Mouse (Mus musculus) forebrain, embryonic 13.5 days (tissue): Measurements from ENCODE around the gene Dmrta2. TPM values are rescaled to one million over a fixed set of nuclear protein-coding genes. Genes with fewer than 3 reads are reported as not detected.
A peak's percentile ranks its signal among the peaks of the same experiment; 100 is the strongest.

ENCODE experiments used
- ATAC-seq: fragments of 200-750 bp; cut with Nextera tagmentation; 2 replicates; pipeline ENCODE4 v1.8.0; 2017
- H3K27ac ChIP-seq: fragments of 300-500 bp; sonication (generic); 2 replicates; pipeline ENCODE4 v1.5.1; 2015; ENCODE audit warnings: inconsistent platforms, mild to moderate bottlenecking, moderate library complexity
- H3K27me3 ChIP-seq: fragments of 300-500 bp; sonication (generic); 2 replicates; pipeline ENCODE4 v1.6.1; 2015; ENCODE audit warnings: mild to moderate bottlenecking, inconsistent platforms
- H3K36me3 ChIP-seq: fragments of 300-500 bp; sonication (generic); 2 replicates; pipeline ENCODE4 v1.6.1; 2015; ENCODE audit warnings: mild to moderate bottlenecking, inconsistent platforms; ENCODE audit not compliant: poor library complexity, severe bottlenecking
- H3K4me1 ChIP-seq: fragments of 300-500 bp; sonication (generic); 2 replicates; pipeline ENCODE4 v1.6.1; 2015; ENCODE audit warnings: inconsistent platforms
- H3K4me2 ChIP-seq: fragments of 300-500 bp; sonication (generic); 2 replicates; pipeline ENCODE4 v1.6.1; 2015; ENCODE audit warnings: inconsistent platforms, mild to moderate bottlenecking, moderate library complexity
- H3K4me3 ChIP-seq: fragments of 300-500 bp; sonication (generic); 2 replicates; pipeline ENCODE4 v1.5.1; 2015; ENCODE audit warnings: mild to moderate bottlenecking, inconsistent platforms
- H3K9ac ChIP-seq: fragments of 300-500 bp; sonication (generic); 2 replicates; pipeline ENCODE4 v1.6.1; 2015; ENCODE audit warnings: mild to moderate bottlenecking, inconsistent platforms
- H3K9me3 ChIP-seq: fragments of 300-500 bp; sonication (generic); replicated peaks from 2 replicates; pipeline ENCODE4 v1.6.1; 2016; ENCODE audit warnings: inconsistent platforms
- WGBS: fragments of 180-500 bp; shearing (Covaris S2); methylation state at CpG from one replicate; pipeline ENCODE4 v1.1.7; 2015; 5-methylcytosine and 5-hydroxymethylcytosine counted together
- polyA plus RNA-seq: library from polyadenylated mRNA; unstranded; fragments of >200 nt; fragmentation: Nextera tagmentation; extraction: Ambion mirVana; gene quantifications from 2 replicates; pipeline ENCODE4 v1.2.1, GENCODE M21; 2015

The Dmrta2 gene
- polyA plus RNA-seq, 1 experiment from 2014 or later, result 6.1 TPM

GRCm38 (mm10) chr4:109981083-109981870, 3.4 kb downstream of the Dmrta2 start:
- no peaks in the 10 kb centered on the region for H3K9me3 ChIP-seq
- peak overlapping the region; percentile 70 for H3K4me3 ChIP-seq
- ATAC-seq, result no peak
- peak overlapping the region; percentile 97 for H3K9ac ChIP-seq
- H3K27me3 ChIP-seq, result peaks cover 93% of the 10 kb centered on the region
- H3K36me3 ChIP-seq, result peaks cover 20% of the 10 kb centered on the region
- 2% methylated on average over 29 of the region's 37 CpGs for WGBS
- H3K4me1 ChIP-seq, result peaks cover 55% of the 10 kb centered on the region
- peak overlapping the region; percentile 92 for H3K27ac ChIP-seq
- peak overlapping the region; percentile 79 for H3K4me2 ChIP-seq

- H3K9ac ChIP-seq, result peak overlapping the region; percentile 97
- peak overlapping the region; percentile 92 for H3K27ac ChIP-seq
- peaks cover 20% of the 10 kb centered on the region for H3K36me3 ChIP-seq
- 1% methylated on average over 62 of the region's 99 CpGs for WGBS
- peak overlapping the region; percentile 79 for H3K4me2 ChIP-seq
- peaks cover 54% of the 10 kb centered on the region for H3K4me1 ChIP-seq
- ATAC-seq, result no peak
- peaks cover 94% of the 10 kb centered on the region for H3K27me3 ChIP-seq
- no peaks in the 10 kb centered on the region for H3K9me3 ChIP-seq
- peak overlapping the region; percentile 70 for H3K4me3 ChIP-seq
These were observed 4.2 kb downstream of the Dmrta2 start for GRCm38 (mm10) chr4:109981871-109982680.

DNA sequence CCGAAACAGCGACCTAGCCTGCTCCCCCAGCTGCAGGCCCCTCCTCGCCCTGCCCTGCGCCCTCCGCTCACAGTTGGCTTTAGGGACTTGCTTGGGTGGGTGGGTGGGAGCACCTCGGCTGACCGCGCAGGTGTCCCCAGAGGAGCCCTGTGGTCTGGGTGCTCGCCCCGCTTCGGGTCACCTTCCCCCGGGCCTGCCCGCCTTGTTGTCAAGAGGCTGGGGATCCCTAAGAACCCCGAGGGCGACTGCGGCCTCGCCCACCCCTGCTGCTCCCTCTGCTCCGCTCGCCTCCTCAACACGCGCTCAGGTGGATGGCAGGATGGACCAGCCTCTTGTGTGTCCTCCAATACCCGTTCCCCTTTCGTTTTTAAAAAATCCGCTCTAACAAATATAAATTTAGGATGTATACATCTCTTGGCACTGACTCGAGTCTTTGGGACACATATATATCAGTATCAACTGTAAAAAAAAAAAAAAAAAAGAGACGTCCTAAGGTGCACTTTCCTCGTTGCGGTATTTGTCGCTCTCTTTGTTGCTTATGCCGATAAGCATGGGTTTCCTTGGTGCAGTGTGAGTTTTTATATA, 4.9 kb downstream of the Dmrta2 start:
- Histone ChIP-seq H3K4me3 (peak overlapping the region; percentile 70), H3K4me1 (peaks cover 56% of the 10 kb centered on the region), H3K4me2 (peak overlapping the region; percentile 79), H3K27ac (peak overlapping the region; percentile 92), H3K9me3 (no peaks in the 10 kb centered on the region), H3K9ac (peak overlapping the region; percentile 97), H3K36me3 (peaks cover 20% of the 10 kb centered on the region), H3K27me3 (peaks cover 94% of the 10 kb centered on the region)
- no peak for ATAC-seq
- 2% methylated on average over 22 of the region's 30 CpGs for WGBS

GRCm38 (mm10) chr4:109983281-109984001, 5.6 kb downstream of the Dmrta2 start:
- Histone ChIP-seq H3K4me1 (peaks cover 54% of the 10 kb centered on the region), H3K4me3 (peak overlapping the region; percentile 70), H3K9ac (peak overlapping the region; percentile 83), H3K4me2 (peak overlapping the region; percentile 79), H3K27me3 (peaks cover 93% of the 10 kb centered on the region), H3K9me3 (no peaks in the 10 kb centered on the region), H3K36me3 (peaks cover 20% of the 10 kb centered on the region), H3K27ac (peak overlapping the region; percentile 91)
- 1% methylated on average over 49 of the region's 49 CpGs for WGBS
- ATAC-seq, result peak; percentile 9; the same call in 1 of the 2 replicates

DNA sequence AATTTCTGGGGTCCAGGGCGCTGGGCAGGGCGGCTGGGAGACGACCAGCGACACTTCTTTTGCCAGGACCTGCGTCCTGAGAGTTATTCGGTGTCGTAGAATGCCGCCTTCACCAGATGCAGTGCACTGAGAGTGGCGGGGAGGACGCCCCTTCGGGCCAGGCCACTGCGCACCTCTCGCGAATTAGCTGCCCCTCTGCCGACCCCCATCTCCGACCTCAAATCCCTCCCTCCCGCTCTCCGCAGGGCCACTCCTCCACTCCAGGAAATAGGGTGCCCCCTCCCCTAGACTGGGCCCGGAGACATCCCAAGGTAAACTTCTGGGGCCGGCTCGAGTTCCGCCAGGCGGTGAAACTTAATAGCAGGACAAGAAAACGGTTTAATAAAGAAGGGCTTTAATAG, 6.2 kb downstream of the Dmrta2 start:
- 2% methylated on average over 24 of the region's 24 CpGs for WGBS
- Histone ChIP-seq H3K9ac (peak overlapping the region; percentile 83), H3K4me3 (peak overlapping the region; percentile 70), H3K4me1 (peaks cover 53% of the 10 kb centered on the region), H3K27me3 (peaks cover 93% of the 10 kb centered on the region), H3K9me3 (no peaks in the 10 kb centered on the region), H3K4me2 (peak overlapping the region; percentile 79), H3K27ac (peak overlapping the region; percentile 91), H3K36me3 (peaks cover 20% of the 10 kb centered on the region)
- peak; percentile 55 for ATAC-seq

GRCm38 (mm10) chr4:109984496-109985423, 6.9 kb downstream of the Dmrta2 start:
- H3K4me1 ChIP-seq, result peaks cover 52% of the 10 kb centered on the region
- peak; percentile 23; the same call in 1 of the 2 replicates for ATAC-seq
- H3K27me3 ChIP-seq, result peaks cover 93% of the 10 kb centered on the region
- H3K36me3 ChIP-seq, result peaks cover 20% of the 10 kb centered on the region
- H3K4me3 ChIP-seq, result peak overlapping the region; percentile 70
- H3K9me3 ChIP-seq, result no peaks in the 10 kb centered on the region
- H3K4me2 ChIP-seq, result peak overlapping the region; percentile 79
- 2% methylated on average over 38 of the region's 38 CpGs for WGBS
- peak overlapping the region; percentile 91 for H3K27ac ChIP-seq
- peak overlapping the region; percentile 83 for H3K9ac ChIP-seq

DNA sequence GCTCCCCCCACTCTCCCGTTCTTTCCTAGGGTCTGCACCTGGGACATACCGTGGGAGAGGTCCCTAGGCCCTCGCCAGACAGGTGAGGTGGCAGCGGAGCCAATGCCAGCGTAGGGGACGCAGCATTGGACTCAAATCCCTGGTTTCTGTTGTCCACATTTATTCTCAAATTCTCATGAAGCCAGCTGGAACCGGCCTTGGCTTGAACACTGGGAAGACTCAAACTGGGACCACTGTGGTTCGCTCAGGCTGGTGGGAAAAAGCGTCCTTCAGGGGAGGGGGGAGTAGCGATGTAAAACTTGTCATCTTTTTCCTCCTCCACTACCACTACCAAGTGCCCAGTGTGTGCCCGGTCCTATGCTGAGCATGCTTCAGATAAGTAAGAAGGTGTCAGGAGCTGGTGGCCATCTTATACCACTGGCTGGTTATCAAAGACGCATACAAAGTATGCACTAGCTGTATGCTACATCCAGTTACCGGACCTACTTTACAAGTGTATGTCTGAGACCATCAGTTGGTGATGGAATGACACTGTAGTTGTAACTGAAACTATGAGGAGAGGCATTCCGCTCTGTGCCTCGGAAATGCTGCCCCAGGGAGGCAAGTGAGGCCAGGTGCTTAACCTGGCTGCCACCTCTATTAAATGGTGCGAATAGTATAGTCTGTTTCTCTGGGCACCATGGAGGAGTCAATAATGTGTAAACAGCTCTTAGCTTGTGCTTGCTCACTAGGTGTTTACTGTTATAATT, 7.7 kb downstream of the Dmrta2 start:
- 5% methylated on average over 16 of the region's 16 CpGs for WGBS
- H3K4me3 ChIP-seq, result peak overlapping the region; percentile 70
- H3K27me3 ChIP-seq, result peaks cover 91% of the 10 kb centered on the region
- H3K4me2 ChIP-seq, result peak overlapping the region; percentile 79
- peaks cover 14% of the 10 kb centered on the region for H3K36me3 ChIP-seq
- H3K4me1 ChIP-seq, result peaks cover 47% of the 10 kb centered on the region
- H3K27ac ChIP-seq, result peak overlapping the region; percentile 91
- no peak for ATAC-seq
- H3K9ac ChIP-seq, result peak overlapping the region; percentile 83
- no peaks in the 10 kb centered on the region for H3K9me3 ChIP-seq

DNA sequence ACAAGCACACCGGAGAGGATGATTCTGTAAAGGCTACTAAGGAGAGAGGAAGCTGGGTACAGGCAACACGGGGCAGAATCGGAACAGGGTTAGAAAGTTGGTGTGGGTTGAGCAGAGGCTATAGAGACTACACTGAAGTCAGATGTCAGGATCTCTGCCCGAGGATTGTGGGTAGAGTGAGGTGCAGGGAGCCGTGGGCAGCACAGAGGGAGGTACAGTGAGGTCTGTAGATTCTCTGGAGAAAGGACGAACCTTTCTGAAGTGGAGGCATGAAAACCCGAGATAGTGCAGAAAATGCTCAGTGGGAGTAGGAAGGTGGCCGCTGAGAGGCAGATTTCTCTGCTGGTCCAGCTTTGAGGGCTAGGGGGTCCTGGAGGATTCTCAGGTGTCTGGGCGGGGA, 8.4 kb downstream of the Dmrta2 start:
- peaks cover 14% of the 10 kb centered on the region for H3K36me3 ChIP-seq
- peak overlapping the region; percentile 79 for H3K4me2 ChIP-seq
- WGBS, result 5% methylated on average over 9 of the region's 9 CpGs
- H3K4me1 ChIP-seq, result peaks cover 47% of the 10 kb centered on the region
- no peak overlapping the region for H3K4me3 ChIP-seq
- peak overlapping the region; percentile 91 for H3K27ac ChIP-seq
- ATAC-seq, result no peak
- H3K9ac ChIP-seq, result peak overlapping the region; percentile 83
- no peaks in the 10 kb centered on the region for H3K9me3 ChIP-seq
- H3K27me3 ChIP-seq, result peaks cover 87% of the 10 kb centered on the region

DNA sequence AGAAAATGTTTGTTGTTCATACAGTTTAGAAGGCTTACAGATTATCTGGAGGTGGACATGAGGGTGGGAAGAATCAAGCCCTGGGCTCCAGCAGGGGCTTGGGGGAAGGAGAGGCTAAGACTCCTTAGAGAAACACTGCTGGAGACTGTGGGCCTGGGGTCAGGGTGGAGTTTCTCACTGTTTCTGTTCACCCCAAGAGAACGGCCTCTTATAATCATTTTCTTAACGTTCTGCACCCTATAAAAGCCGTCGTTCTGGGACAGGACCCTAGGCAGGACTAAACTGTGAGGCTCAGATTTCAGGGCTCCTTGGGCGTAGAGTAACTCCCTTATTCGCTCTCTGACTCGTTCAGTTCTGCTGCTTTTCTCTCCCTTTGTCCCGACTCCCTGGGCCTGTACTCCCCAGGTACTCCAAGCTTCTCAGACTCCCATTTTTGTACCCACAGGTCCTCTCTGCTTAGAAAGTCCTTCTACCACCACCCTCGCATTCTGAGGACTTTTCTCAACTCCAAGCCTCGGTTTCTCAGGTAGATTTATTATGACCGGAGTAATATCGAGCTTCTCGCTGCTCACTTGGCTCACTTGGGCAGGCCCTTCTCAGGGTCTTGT, 9.0 kb downstream of the Dmrta2 start:
- H3K4me3 ChIP-seq, result no peak overlapping the region
- WGBS, result 7% methylated on average over 13 of the region's 13 CpGs
- peaks cover 42% of the 10 kb centered on the region for H3K4me1 ChIP-seq
- peak overlapping the region; percentile 91 for H3K27ac ChIP-seq
- peak overlapping the region; percentile 83; the same call in 1 of the 2 replicates for H3K9ac ChIP-seq
- no peak for ATAC-seq
- H3K9me3 ChIP-seq, result no peaks in the 10 kb centered on the region
- H3K27me3 ChIP-seq, result peaks cover 84% of the 10 kb centered on the region
- peaks cover 9% of the 10 kb centered on the region for H3K36me3 ChIP-seq
- H3K4me2 ChIP-seq, result peak overlapping the region; percentile 79
